Mouse (Mus musculus): ENCODE measurements around the gene Id1.

DNA sequence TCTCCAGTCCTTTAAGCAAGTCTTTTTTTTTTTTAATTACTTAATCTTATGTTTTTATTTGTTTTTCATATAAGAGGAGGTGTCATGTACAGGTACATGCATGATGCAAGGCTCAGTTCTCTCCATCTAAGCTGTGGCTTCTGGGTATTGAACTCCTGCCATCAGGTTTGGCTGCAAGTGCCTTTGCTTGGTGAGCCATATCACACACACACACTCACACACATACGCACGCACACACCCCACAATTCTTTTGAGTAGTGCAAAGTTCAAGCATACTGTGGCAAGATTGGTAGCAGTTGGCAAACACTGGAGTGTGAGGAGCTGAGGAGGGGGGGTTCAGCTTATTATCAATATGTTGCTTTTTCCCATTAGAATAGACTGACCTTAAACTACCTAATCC is 2.9 kb upstream of the Id1 start:
- no peak for TF ChIP-seq CTCF (IDR thresholded peaks at IDR 0.05; ENCODE audit: extremely low read depth, insufficient read depth, insufficient read length, insufficient replicate concordance)
- TF ChIP-seq POLR2A (IDR thresholded peaks at IDR 0.05; ENCODE audit: low read depth, low read length) = no peak
